Mouse (Mus musculus): ENCODE data around the gene Slc9a8. TPM values are rescaled to one million over a fixed set of nuclear protein-coding genes. Genes with fewer than 3 reads are reported as not detected.

The Slc9a8 gene
- 50.8 TPM for polyA plus RNA-seq (2015; fragmentation: Illumina TruSeq; extraction: RNeasy Lipid Tissue Mini Kit (QIAGEN cat#74804); ENCODE audit: insufficient read depth, low replicate concordance)

GRCm38 (mm10) chr2:167421330-167422149 lies at the start of gene Slc9a8:
Gene Slc9a8 (plus strand): TSS chr2:167421712.

GRCm38 (mm10) chr2:167491757-167492708 lies 70.5 kb downstream of the Slc9a8 start, which contains the start of gene Rnf114:
Gene Rnf114 (plus strand): TSS chr2:167492645.

GRCm38 (mm10) chr2:167492713-167493636 lies 71.5 kb downstream of the Slc9a8 start, which contains the start of gene Spata2:
Gene Spata2 (minus strand): TSS chr2:167492887.

Other genes starting within 250 kb of the Slc9a8 start
- 3.4 TPM for gene Kcnb1, start 231.6 kb upstream of the Slc9a8 start, polyA plus RNA-seq (2015; fragmentation: Illumina TruSeq; extraction: RNeasy Lipid Tissue Mini Kit (QIAGEN cat#74804); ENCODE audit: insufficient read depth, low replicate concordance)
- 3.2 TPM for gene Ptgis, start 181.1 kb upstream of the Slc9a8 start, polyA plus RNA-seq (2015; fragmentation: Illumina TruSeq; extraction: RNeasy Lipid Tissue Mini Kit (QIAGEN cat#74804); ENCODE audit: insufficient read depth, low replicate concordance)
- 24.2 TPM for gene B4galt5, start 72.5 kb upstream of the Slc9a8 start, polyA plus RNA-seq (2015; fragmentation: Illumina TruSeq; extraction: RNeasy Lipid Tissue Mini Kit (QIAGEN cat#74804); ENCODE audit: insufficient read depth, low replicate concordance)
- 124 TPM for gene Rnf114, start 70.9 kb downstream of the Slc9a8 start, polyA plus RNA-seq (2015; fragmentation: Illumina TruSeq; extraction: RNeasy Lipid Tissue Mini Kit (QIAGEN cat#74804); ENCODE audit: insufficient read depth, low replicate concordance)
- 11.6 TPM for gene Spata2, start 71.2 kb downstream of the Slc9a8 start, polyA plus RNA-seq (2015; fragmentation: Illumina TruSeq; extraction: RNeasy Lipid Tissue Mini Kit (QIAGEN cat#74804); ENCODE audit: insufficient read depth, low replicate concordance)
- gene Snai1, start 116.5 kb downstream of the Slc9a8 start, polyA plus RNA-seq (2015; fragmentation: Illumina TruSeq; extraction: RNeasy Lipid Tissue Mini Kit (QIAGEN cat#74804); ENCODE audit: insufficient read depth, low replicate concordance): 0.90 TPM
- gene Ube2v1, start 210.4 kb downstream of the Slc9a8 start, polyA plus RNA-seq (2015; fragmentation: Illumina TruSeq; extraction: RNeasy Lipid Tissue Mini Kit (QIAGEN cat#74804); ENCODE audit: insufficient read depth, low replicate concordance): 132 TPM
- 0.18 TPM for gene Gm20431, start 239.8 kb downstream of the Slc9a8 start, polyA plus RNA-seq (2015; fragmentation: Illumina TruSeq; extraction: RNeasy Lipid Tissue Mini Kit (QIAGEN cat#74804); ENCODE audit: insufficient read depth, low replicate concordance)